Mouse (Mus musculus) embryo, embryonic 11 days (tissue): ENCODE measurements at regions not wholly inside any gene's neighbourhood (a gene's known extent, or its start where the extent isn't known, plus 50 kb on each side); places are given as distances from the start of the nearest gene placed in this dataset.

Source experiments
- DNase-seq: peaks from one replicate; pipeline ENCODE4 v3.0.0-alpha.2; 2015

DNA sequence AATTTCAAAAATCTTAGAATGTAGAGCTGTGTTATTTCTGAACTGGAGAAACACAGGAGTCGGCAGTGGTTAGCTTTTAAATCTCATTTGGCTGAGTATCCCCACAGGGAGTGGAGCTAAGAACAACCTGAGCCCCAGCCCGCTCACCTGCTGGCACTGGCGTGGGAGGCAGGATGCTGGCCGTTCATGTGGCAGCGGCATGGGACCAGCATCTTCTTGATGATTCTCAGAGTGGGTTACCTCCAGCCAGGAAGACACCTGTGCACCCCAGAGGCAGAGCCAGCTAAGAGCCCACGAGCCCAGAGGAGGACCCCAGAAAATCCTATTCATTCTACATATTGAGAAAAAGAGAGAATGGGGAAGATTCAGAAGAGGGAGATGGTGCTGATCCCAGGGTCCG, 181.7 kb downstream of the Vrk1 start:
- DNase-seq: no peak

DNA sequence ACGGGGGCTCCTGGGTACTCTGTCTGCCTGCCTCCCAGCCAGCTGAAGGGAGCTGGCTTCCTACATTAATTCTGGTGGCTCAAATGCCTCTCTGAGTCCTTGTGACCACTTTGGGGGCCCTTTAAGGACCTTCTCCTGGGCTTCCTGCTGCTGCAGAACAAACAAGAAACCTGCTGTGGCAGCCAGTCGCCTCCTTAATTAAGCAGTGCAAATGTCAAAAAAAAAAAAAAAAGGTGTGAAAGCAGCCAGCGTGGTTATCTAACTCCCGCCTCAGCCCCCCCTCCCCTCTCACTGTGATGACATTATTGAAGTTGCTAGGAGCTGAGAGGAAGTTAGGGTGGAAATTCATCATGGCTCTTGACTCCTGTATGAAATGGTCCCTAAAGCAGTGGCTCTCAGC, 189.3 kb downstream of the Vrk1 start:
- no peak for DNase-seq

DNA sequence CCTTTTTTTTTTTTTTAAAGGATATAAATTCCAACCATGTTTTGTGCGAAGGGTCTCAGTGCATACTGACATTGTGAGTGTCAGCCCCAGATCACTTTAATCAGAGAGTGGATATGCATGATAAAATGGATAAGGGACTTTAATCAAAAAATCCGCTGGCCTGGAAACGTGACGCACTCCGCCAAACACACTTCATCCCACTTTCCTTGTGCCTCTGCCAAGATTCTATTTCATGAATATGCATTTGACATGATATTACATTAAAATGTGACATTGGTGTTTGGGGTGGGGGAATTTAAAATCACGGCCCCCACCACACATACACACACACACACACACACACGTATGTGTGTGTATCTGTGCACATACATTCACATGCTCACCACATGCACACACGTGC, 193.5 kb downstream of the Vrk1 start:
- no peak for DNase-seq

DNA sequence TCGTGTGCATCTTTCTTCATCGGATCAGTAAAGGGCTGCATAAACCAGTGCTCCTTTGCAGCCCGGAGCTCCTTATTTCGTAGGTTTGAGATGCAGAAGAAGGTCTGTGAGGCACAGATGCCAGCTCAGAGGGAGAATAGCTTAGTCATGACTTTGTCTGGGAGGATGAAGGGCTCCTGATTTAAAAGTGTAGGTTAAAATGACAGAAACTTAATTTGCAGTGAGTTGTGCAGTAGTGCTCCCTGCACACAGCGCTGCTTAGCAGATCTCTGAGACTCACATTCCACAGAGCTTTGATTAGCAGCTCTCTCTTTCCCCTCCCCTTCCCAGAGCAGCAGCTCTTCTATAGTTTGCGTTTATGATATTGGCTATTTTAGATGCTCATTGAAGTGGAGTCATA, 200.9 kb downstream of the Vrk1 start:
- DNase-seq: no peak

DNA sequence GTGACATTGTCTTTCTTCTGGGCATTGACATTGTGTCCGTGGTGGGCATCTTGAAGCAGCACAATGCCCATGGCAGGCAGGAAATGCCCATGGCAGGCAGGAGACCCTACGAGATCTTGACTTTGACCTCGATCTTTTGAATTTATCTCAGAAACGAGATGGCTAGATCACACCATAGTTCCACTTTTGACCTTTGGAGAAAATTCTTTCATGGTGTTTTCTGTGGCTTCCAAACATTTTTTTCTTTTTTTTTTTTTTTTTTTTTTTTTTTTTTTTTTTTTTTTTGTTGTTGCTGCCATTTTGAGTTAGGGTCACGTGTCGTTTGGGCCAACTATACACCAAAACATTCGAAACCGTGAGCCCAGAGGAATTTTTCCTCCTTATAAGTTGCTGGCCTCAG, 201.5 kb downstream of the Vrk1 start:
- no peak for DNase-seq

DNA sequence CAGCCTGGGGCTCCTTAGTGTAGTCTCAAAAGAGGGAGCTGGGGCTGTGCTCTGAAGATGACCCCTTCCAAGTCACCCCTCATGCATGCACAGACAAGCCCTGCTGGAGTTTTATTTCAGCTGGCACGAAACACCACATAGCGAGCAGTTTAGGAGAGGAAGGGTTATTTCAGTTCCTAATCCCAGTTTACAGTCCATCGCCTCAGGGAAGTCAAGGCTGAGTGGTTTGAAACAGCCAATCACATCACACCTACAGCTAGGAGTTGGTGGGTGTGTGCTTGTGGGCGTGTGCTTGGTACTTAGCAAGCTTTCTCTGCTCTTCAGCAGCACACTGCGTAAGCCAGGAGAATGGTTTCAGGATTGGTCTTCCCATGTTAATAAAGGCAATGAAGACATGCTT, 202.4 kb downstream of the Vrk1 start:
- no peak for DNase-seq

DNA sequence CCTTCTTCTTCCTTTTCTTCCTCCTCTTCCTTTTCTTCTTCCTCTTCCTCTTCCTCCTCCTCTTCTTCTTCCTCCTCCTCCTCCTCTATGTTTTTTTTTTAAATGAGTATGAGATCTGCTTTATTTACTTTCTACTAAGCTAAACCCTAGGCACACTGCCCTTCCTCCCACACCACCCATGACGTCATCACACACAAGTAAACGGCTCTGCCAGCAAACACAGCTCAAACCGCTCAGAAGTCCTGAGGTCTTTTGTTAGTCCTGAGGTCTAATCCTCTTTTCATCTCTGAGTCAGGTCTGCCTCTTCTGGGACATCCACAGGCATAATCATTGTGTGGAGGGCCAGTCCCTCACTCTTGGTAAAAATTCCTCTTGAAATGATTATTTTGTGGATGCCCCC, 210.0 kb downstream of the Vrk1 start:
- DNase-seq: no peak

DNA sequence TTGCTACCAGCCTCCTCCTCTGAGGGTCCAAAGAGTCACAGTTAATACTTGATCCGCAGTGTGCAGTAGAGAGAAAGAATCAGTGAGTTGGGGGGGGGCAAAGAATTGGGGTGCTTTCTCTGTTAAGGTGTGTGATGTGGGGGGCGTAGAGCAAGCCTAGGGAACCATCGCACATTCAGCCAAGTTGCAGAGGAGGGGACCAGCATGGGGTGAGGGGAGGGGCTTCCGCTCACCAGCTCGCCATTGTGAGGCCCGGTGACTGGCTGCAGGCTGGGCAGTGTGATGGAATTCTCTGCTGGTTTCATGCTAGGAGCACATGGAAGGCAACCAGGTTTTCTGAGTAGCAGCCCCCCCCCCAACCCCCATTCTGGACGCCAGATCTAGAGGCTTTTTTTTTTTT, 216.2 kb downstream of the Vrk1 start:
- DNase-seq: peak; percentile 57

DNA sequence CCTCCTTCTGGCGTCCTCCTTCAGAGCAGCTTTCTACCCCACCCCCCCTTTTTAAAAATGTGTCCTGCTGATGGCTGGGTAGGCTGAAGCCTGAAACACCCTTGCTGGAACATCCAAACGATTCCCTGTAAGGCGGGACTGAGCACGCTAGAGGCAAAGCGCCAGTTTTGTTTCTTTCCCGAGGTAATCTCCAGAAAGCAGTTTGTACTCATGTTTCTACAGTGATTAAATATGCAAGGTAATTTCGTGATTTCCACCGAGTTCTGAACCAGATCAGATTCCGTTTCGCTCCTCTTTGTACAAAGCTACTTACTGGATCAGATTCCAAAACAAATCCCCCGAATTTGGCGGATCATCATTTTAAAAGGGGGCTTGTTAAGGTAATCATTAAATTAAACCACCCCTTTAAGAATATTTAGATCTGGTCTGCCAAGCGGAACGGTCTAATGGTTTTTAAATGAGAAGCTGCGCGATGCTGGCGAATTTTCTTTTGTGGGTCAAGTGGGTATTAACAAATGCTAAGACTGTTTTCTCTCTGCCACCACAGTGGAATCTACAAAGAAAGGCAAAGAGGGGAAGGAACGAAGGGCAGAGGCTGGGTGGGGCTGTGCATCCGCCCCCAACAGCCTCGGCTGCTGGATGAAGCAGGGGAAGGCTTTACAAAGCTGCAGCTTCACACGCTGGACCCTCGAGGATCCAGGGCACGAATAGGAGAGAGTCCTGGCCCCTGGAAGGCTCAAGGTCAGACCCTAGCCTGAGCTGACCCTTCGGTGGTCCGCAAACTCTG, 216.9 kb downstream of the Vrk1 start:
- DNase-seq: peak; percentile 45

DNA sequence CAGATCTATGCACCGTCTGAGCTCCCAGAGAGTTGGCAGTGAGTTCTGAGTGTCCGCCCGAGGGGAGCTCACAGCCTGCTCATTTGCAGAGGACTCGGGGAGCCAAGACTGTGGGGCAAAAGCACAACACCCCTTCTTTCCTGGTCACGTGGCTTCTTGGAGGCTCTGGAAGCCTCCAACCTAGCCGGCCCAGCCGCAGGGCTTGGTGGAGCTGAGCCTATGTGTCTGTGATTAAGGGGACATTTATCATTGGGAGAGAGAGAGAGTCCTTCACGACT, 217.5 kb downstream of the Vrk1 start:
- no peak for DNase-seq

DNA sequence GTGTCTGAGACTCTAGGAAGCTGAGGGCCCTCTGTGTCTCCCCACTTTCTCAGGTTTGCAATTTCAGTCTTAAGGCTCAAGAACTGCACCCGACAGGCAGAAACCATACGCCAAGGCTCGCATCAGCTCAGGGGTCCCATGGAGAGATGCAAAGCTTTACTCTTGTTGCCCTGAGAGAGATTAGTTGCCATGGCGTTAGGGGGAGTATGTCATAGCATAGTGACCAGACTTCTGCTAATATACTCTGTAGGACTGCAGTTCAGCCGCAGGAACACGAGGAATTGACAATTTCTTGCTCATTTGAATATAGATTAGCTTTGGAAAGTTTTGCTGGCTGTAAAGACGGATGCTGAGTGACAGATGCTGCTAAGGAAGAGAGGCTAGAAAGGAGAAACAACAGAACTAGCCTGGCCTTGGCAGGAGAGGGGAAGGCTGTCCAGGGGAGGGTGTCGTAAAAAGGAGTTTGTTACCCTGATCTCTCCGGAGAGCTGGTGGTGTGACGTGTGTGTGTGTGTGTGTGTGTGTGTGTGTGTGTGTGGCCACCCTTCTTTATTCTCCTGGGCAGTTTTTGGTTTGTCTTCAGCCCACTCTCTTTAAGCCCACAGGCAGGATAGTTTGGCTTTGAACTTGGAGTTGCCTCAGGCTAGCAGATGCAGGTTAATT, 235.3 kb downstream of the Vrk1 start:
- DNase-seq: peak; percentile 25

DNA sequence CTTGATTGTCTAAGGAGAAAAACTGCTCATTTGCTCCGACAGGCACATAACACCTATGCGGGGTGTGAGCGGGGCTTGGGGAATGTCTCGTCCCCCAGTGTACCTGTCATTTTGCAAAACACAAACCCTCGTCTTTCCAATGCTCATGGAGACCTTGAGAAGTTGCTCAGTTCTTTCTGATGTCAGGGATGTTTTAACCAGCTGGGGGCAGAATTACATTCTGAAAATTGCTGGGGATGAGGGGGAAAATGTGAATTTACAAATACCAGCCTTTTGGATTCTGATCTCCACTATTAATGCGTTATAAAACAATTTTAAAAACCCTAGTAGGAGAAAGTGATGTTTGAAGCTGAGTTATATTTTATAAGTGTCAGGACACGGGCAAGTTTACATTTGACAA, 263.6 kb downstream of the Vrk1 start:
- DNase-seq: no peak

DNA sequence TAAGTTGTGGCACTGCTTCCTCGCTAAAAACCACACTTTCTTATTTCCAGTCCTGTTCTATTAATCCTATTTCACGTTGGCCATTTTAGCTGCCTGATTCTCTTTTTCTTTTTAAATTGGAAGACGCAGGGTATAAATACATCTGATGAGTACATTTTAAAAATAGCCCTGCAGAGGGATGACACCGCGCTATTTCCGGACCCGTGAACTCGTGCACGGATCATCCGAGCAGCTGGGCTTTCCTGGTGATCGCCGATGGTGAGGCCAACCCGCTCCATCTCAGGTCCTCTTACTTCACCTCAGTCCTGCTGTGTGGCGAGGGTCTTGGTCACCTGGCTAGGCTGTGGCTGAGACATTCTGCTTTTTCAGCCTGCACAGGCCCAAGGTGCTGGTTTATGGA, 267.9 kb downstream of the Vrk1 start:
- no peak for DNase-seq

DNA sequence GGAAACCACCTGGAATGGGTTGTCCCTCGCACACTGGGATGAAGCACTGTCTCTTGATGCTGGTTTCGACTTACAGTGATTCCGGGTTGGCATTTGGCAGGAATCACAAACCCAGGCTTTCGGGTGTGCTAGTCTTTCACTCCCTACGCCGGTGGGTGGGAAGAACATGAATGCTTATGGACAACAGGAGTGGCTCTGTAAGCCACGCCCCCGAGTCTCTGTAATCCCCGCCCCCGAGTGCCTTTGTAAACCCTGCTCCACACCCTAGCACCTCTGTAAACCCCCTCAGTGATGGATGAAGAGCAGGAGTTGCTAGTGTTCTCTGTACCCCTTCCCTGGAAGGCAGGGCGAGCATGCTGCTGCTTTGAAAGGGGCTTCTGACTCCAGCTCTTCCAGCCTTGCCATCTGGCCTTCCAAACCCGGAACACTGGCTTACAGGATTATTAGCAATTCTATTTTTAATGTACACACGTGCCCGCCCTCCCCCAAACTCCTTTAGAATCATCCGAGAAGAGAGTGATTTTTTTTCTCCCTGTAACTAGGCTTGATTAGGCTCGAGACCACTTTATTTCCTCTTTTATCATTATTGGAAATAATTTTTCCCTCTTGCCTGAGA, 272.6 kb downstream of the Vrk1 start:
- DNase-seq: no peak

DNA sequence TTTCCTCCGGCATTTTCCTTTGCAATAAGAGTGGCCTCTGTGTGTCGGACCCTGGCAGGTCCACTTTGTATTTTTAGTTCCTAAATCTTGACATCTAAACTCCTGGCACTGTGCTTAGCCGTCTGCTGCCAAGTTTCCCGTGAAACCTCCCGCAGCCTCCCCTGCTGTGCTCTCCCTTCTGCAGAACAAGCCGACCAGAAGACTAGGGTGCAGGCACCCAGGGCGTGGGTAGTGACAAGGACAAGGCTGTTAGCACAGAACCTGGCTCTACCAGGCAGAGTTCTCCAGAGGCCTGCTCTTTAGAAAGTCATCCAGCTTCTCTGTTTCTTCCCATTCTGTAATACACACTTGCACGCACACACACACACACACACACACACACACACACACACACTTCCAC, 274.8 kb downstream of the Vrk1 start:
- no peak for DNase-seq

DNA sequence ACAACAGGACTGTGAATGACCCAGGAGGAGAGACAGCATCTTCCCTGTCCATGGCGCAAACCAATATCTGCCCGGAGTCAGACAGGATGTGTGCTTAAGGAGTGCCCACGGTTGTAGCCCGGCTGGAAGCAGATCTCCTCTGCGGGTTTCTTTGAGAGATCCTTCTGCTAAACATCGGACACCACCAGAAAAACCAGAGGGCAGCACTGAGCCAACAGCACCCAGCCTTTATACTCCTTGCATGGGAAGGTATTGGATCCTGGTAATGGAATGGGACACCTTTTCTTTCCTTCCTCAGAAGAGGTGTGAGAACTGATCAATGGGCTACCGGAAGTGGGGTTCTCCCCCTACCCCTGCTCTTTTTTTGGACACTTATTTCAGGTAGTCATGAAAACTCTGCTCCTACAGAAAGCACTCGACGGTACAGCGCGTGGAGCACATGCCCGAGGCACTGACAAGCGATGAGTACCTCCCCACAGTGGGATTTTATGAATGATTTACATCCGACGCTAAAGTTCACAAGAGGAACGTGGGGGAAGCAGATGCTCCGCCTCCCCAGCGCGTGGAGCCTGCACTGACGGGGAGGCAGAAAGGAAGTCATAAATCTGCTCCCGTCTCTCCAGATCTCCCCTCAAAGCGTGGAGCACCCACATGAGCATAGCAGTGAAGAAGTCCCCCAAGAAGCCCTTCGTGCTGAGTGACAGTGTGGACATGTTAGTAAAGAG, 278.9 kb downstream of the Vrk1 start:
- peak; percentile 16 for DNase-seq

DNA sequence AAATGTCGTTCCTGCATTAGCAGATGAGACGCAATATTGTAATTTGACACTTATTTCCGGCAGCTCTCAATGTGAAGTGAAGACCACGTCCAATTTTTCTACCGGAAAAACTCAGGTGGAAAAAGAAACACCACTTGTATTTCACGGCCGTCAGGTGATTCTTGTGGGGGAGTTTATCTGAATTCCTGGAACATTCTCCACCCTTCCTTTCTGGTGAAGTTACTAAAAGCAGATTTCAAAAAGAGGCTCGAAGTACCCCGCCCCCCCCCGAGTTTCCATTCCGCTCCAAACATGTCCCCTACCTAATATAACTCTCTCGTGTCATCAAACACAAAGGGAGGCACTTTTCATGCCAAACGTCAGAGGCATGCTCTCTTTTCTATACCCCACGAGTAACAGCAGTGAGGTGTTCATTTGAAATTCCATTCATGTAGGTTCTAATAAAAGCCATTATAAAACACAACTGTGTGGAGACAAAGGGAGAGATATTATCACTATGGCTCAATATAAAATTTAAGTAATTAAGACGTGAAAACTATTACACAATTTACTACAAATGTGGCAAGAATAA, 281.5 kb downstream of the Vrk1 start:
- DNase-seq: no peak

DNA sequence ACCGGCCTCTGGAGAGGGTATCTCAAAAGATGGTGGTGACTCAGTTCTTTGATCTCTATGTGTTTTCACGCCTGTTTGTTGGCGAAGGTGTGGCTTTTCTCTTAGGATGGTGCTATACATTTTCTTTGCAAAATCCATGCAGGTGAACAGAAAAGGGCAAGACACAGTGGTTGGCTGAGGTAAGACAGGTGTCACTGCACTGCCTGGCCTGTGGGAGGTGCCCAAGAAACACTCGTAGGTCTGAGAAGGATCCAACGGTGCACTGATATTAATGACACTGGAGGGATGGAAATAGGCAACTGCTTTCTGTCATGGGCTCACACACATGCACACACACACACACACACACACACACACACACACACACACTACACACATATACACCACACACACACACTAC, 283.1 kb downstream of the Vrk1 start:
- DNase-seq: no peak

DNA sequence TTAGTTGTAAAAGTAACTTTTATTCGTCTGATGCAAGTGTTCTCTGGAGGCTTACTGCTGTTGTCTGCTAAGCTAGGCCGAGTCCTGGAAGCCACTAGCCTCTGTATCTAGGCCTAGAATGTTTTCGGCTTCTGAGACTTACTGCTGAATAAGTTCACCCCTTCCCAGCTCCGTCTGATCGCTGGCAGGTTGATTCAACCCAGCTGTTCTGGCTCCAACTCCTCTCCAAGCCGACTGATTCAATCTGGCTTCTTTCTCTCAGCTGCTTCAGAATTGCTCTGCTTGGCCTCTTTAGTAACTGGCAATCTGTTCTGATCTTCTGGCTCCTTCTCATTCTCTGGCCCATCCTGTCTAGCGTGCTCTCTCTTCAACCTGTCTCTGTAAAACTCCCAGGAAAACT, 285.6 kb downstream of the Vrk1 start:
- DNase-seq: no peak

DNA sequence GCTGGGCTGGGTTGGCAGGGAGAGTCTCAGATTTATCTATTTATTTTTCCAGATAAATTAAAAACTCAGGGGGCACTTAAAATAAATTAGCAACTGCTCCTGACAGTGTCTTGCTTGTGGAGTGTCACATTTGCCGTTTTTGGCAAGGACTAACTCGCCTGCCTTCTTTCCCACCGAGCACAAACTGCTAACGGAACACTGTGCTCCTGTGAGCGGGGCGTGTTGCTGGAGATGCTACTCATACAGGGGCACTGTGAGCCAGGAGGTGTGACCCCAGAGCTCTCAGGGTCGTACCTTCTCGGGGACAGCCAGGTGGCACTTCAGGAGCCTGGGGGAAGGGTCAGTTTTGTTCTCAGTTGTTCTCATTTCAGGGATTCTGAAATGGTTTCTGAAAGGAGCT, 292.6 kb downstream of the Vrk1 start:
- no peak for DNase-seq

DNA sequence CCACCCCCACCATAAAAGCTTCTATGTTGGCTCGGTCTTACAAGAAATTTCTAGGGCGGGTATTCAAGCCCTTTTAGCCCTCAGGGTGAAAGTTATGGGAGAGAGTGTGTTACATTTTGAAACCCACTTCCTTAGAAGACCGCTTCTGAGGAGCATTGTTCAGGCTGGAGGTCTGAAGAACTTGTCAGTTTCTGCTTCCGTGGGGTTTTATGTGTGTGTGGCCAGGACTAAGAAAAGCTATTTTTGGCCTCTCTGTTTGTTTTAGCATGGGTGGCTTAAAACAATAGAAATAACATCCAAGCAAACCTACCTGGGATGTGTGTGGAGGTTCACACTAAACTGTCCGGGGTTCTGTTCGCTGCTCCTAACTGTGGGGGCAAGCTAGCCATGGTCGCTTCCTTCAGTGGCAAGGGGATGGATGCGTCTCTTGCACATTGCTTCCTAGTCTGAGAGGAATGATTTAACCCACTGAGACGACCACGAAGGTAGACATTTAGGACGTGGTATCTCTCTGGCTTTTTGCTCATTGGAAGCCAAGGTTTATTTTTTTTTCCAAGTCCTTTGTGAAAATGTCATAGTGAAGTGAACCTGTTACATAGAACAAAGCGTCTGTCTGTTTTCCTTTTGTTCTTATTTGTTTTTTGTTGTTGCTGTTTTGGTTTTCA, 298.4 kb downstream of the Vrk1 start:
- no peak for DNase-seq

DNA sequence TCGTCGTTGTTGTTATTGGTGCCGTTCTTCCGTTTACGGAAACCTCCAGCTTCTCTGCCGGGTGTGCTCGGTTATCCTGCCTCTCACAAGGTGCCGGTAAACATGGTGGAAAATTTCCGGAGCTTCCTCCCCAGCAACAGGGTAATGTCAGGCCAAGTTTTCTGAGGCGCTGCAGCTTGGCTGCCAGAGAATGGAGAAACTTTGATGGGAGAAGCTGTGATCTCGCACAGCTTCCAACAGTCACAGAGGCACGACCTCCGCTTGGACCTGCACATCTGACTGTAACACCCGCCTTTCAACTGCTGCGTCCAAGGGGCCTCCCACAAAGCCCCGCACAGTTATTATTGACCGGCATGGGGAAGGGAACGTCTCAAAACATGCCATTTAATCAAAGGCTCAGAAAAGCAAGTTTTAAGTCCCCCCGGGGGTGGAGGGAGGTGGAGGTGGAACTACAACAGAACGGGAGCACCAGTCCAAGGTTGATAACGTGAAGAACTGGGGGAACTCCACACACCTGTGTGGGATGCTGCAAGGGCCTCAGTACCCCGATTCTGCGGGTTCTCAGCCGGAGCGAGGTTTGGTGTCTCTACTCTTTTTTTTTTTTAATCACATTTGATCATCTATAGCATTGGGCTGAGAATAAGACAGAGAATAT, 299.1 kb downstream of the Vrk1 start:
- DNase-seq: no peak

DNA sequence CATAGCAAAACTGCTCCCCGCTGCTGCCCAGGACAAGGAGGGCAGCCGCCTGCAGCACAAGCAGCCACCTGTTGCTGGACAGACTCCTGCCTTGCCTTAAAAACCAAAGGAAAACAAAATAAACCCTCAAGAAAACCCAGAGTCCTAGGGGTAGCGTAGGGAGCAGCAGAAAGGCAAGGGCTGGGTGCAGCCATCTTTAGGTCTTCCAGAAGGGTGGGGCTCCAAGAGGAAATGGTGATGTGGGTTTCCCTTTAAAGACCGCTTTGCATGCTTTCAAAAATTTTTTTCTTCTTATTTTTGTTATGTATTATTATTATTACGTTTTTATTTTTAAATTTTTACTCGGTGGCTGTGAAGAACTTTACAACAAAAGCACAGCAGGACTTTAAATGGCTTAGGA, 300.1 kb downstream of the Vrk1 start:
- no peak for DNase-seq
